Mouse (Mus musculus) midbrain, embryonic 12.5 days (tissue): ENCODE data around the gene Trmt1. TPM values are rescaled to one million over a fixed set of nuclear protein-coding genes. Genes with fewer than 3 reads are reported as not detected.

Source experiments
- ATAC-seq: fragments of 200-750 bp; cut with Nextera tagmentation; 2 replicates; pipeline ENCODE4 v1.8.0; 2017; ENCODE audit warnings: low read depth, moderate TSS enrichment, moderate library complexity; ENCODE audit not compliant: low FRiP score
- H3K27ac ChIP-seq: fragments of 300-500 bp; sonication (generic); replicated peaks from 2 replicates; pipeline ENCODE4 v1.5.1; 2016; ENCODE audit warnings: mild to moderate bottlenecking
- H3K27me3 ChIP-seq: fragments of 300-500 bp; sonication (generic); 2 replicates; pipeline ENCODE4 v1.6.1; 2016; ENCODE audit warnings: mild to moderate bottlenecking
- H3K36me3 ChIP-seq: fragments of 300-500 bp; sonication (generic); 2 replicates; pipeline ENCODE4 v1.6.1; 2016
- H3K4me1 ChIP-seq: fragments of 300-500 bp; sonication (generic); 2 replicates; pipeline ENCODE4 v1.6.1; 2016
- H3K4me2 ChIP-seq: fragments of 300-500 bp; sonication (generic); replicated peaks from 2 replicates; pipeline ENCODE4 v1.6.1; 2016; ENCODE audit warnings: mild to moderate bottlenecking, moderate library complexity
- H3K4me3 ChIP-seq: fragments of 300-500 bp; sonication (generic); 2 replicates; pipeline ENCODE4 v1.5.1; 2016; ENCODE audit warnings: mild to moderate bottlenecking
- H3K9ac ChIP-seq: fragments of 300-500 bp; sonication (generic); replicated peaks from 2 replicates; pipeline ENCODE4 v1.6.1; 2016; ENCODE audit warnings: mild to moderate bottlenecking, moderate library complexity
- H3K9me3 ChIP-seq: fragments of 300-500 bp; sonication (generic); 2 replicates; pipeline ENCODE4 v1.6.1; 2016; ENCODE audit warnings: mild to moderate bottlenecking
- WGBS: fragments of 180-500 bp; shearing (Covaris S2); methylation state at CpG from one replicate; pipeline ENCODE4 v1.1.7; 2016; 5-methylcytosine and 5-hydroxymethylcytosine counted together
- polyA plus RNA-seq: library from polyadenylated mRNA; unstranded; fragments of >200 nt; fragmentation: Nextera tagmentation; extraction: Ambion mirVana; gene quantifications from 2 replicates; pipeline ENCODE4 v1.2.1, GENCODE M21; 2016

The Trmt1 gene
- polyA plus RNA-seq, 1 experiment from 2014 or later = 58.8 TPM

- H3K4me1 ChIP-seq = peaks cover 88% of the 10 kb centered on the region
- no peaks in the 10 kb centered on the region for H3K36me3 ChIP-seq
- no peak overlapping the region for H3K9ac ChIP-seq
- ATAC-seq = no peak
- WGBS = 23% methylated on average over 13 of the region's 13 CpGs
- H3K4me2 ChIP-seq = no peak overlapping the region
- no peak overlapping the region for H3K4me3 ChIP-seq
- H3K27me3 ChIP-seq = peaks cover 100% of the 10 kb centered on the region
- no peaks in the 10 kb centered on the region for H3K9me3 ChIP-seq
- H3K27ac ChIP-seq = no peak overlapping the region; the same call in 1 of the 2 replicates
Measured at GRCm38 (mm10) chr8:84740895-84741843, 55.1 kb downstream of the Trmt1 start.

DNA sequence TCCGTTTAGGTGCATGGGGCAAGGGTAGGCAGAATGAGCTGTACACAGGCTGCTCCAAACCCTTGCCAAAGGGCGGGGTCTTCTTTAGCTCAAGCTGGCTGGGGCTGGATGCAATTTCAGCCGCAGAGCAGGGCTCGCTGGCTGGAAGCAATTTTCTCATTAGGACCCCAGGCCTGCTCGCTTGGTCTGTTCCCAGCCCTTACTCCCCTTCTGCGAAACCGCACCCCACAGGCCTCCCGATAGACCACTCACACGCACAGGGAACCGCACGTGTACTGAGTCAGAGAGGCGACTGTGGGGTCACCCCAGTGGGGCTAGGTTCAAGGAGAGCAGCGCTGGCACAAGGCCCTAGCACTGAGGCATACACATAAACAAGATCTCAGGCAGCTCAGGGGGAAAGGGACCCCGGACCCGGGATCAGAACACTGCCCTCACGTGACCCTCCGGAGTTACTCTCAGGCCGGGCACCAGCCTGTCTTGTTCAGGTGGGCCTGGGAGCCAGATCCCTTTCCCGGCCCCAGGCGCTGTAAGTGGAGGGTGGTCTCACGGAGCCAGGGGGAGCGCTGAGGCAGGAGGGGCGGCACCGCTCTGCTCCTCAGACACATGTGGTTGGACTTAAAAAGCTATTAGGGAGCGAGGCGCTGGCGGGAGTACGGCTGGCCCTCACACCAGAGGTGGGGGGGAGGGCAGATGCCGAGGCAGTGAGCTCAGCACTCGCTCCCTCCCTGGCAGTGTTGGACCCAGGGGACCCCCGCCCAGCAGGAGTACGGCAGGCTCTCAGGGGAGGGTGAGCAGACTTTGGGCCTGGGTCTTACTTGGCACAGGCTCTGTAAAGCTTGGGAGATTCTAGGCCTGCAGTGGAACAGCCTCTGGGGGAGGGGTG, 56.3 kb downstream of the Trmt1 start:
- peak; percentile 36 for ATAC-seq
- H3K4me1 ChIP-seq = peaks cover 95% of the 10 kb centered on the region
- peak overlapping the region; percentile 34 for H3K4me2 ChIP-seq
- no peaks in the 10 kb centered on the region for H3K9me3 ChIP-seq
- H3K9ac ChIP-seq = peak overlapping the region; percentile 24; the same call in 1 of the 2 replicates
- 0 out of 2 replicates have a peak overlapping the region, but pooled peaks have one; percentile 7 for H3K4me3 ChIP-seq
- H3K36me3 ChIP-seq = no peaks in the 10 kb centered on the region
- WGBS = 3% methylated on average over 32 of the region's 32 CpGs
- peak overlapping the region; percentile 63 for H3K27ac ChIP-seq
- H3K27me3 ChIP-seq = peaks cover 100% of the 10 kb centered on the region

DNA sequence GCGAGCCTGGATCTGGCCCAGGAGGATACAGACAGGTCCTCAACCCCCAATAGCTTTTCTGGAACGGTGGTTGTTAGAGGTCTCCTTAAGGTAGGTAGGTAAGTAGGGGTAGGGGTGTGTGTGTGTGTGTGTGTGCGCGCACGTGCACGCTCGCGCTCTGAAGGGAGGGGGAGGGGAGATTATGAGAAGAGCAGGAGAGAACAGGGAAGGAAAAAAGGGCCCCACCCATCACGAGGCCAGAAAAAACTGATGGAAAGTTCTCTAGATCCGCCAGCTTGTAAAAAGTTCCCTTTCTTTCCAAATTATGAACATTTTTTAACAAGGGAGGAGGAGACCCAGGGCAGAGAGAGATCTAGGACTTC, 56.9 kb downstream of the Trmt1 start:
- ATAC-seq = no peak; the same call in 1 of the 2 replicates
- peaks cover 89% of the 10 kb centered on the region for H3K4me1 ChIP-seq
- no peak overlapping the region for H3K4me3 ChIP-seq

GRCm38 (mm10) chr8:84743517-84744420, 57.7 kb downstream of the Trmt1 start:
- H3K4me3 ChIP-seq = no peak overlapping the region
- no peaks in the 10 kb centered on the region for H3K9me3 ChIP-seq
- 4% methylated on average over 16 of the region's 17 CpGs for WGBS
- H3K9ac ChIP-seq = no peak overlapping the region; the same call in 1 of the 2 replicates
- peak; percentile 68 for ATAC-seq
- peak overlapping the region; percentile 34 for H3K4me2 ChIP-seq
- no peaks in the 10 kb centered on the region for H3K36me3 ChIP-seq
- peaks cover 100% of the 10 kb centered on the region for H3K27me3 ChIP-seq
- peaks cover 81% of the 10 kb centered on the region for H3K4me1 ChIP-seq
- H3K27ac ChIP-seq = peak overlapping the region; percentile 63

More for the DNA sequence above, 56.9 kb downstream of the Trmt1 start:
- Histone ChIP-seq H3K27me3 (peaks cover 100% of the 10 kb centered on the region), H3K4me2 (peak overlapping the region; percentile 34), H3K27ac (peak overlapping the region; percentile 63), H3K9ac (peak overlapping the region; percentile 24; the same call in 1 of the 2 replicates), H3K9me3 (no peaks in the 10 kb centered on the region), H3K36me3 (no peaks in the 10 kb centered on the region)
- 4% methylated on average over 10 of the region's 10 CpGs for whole genome bisulfite sequencing

DNA sequence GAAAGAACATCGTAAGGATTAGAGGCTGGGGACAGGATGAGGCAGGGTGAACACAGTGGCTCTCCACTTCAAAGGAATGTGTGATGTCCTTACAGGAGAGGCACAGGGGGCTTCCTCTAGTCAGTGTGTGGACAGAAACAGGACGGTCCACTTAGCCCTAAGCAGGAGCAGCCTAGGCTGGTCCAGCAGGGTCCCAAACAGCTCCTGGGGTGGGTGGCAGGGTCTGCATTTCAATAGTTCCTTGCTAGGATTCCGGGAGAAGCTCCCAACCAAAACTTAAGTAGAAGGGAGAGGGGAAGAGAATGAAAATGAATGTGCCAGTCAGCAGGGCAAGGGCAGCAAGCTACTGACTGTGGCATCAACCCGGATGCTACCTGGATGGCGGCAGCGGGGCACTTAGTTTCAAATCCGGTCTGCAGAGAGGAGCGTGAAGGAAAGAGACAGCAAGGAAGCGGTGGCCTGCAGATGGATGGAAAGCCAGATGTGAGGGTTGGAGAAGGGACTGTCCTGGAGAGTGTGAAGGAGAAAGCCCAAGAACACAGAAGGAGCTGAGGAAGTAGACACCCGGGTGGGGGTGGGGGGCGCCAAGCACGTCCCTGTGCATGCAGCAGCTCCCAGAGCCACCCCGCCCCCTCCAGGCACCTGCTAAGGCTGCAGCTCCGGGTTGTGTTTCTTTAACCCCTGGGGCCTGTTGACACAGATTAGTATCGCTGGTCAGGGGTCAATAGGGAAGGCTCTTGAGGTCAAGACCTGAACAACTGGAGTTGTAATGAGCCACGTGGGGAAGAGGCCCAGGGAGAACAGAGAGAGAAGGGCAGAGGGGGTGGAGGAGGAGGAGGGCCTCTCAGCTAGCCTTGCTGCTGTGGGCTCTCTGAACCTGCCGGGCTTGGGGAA, 59.2 kb downstream of the Trmt1 start:
- H3K4me3 ChIP-seq = no peak overlapping the region
- WGBS = 2% methylated on average over 17 of the region's 17 CpGs
- H3K9ac ChIP-seq = peak overlapping the region; percentile 20; the same call in 1 of the 2 replicates
- peak overlapping the region; percentile 42; the same call in 1 of the 2 replicates for H3K27ac ChIP-seq
- peaks cover 75% of the 10 kb centered on the region for H3K4me1 ChIP-seq
- no peaks in the 10 kb centered on the region for H3K9me3 ChIP-seq
- no peak overlapping the region; the same call in 1 of the 2 replicates for H3K4me2 ChIP-seq
- peaks cover 100% of the 10 kb centered on the region for H3K27me3 ChIP-seq
- ATAC-seq = no peak
- H3K36me3 ChIP-seq = no peaks in the 10 kb centered on the region

Other genes with a start within 250 kb of the Trmt1 start
- 47.1 and 47.4 TPM in 2 replicates for gene Ier2, start 23.5 kb upstream of the Trmt1 start, polyA plus RNA-seq
- 20.8 and 25.0 TPM in 2 replicates for gene Nacc1, start 1.6 kb downstream of the Trmt1 start, polyA plus RNA-seq
- 3.5 and 5.6 TPM in 2 replicates for gene Lyl1, start 15.2 kb downstream of the Trmt1 start, polyA plus RNA-seq
- 2.0 and 2.4 TPM in 2 replicates for gene G430095P16Rik, start 36.7 kb downstream of the Trmt1 start, polyA plus RNA-seq
- 6.6 and 8.5 TPM in 2 replicates for gene Nfix, start 114.0 kb downstream of the Trmt1 start, polyA plus RNA-seq
- 5.0 and 6.1 TPM in 2 replicates for gene Dand5, start 136.5 kb downstream of the Trmt1 start, polyA plus RNA-seq
- gene Gadd45gip1, start 145.2 kb downstream of the Trmt1 start, polyA plus RNA-seq = 36.1 and 36.6 TPM in 2 replicates
- 104 and 110 TPM in 2 replicates for gene Rad23a, start 154.4 kb downstream of the Trmt1 start, polyA plus RNA-seq
- 640 and 681 TPM in 2 replicates for gene Calr, start 160.6 kb downstream of the Trmt1 start, polyA plus RNA-seq
- gene Farsa, start 170.7 kb downstream of the Trmt1 start, polyA plus RNA-seq = 105 and 113 TPM in 2 replicates
- 42.1 and 44.9 TPM in 2 replicates for gene Syce2, start 185.8 kb downstream of the Trmt1 start, polyA plus RNA-seq
- gene Gcdh, start 207.6 kb downstream of the Trmt1 start, polyA plus RNA-seq = 33.1 and 33.9 TPM in 2 replicates
- 4.3 and 4.5 TPM in 2 replicates for gene Klf1, start 215.6 kb downstream of the Trmt1 start, polyA plus RNA-seq
- 8.9 and 9.4 TPM in 2 replicates for gene Dnase2a, start 222.3 kb downstream of the Trmt1 start, polyA plus RNA-seq